Mouse (Mus musculus): ENCODE data around the gene Acsbg1.
"Not testable (repeated sequence)": the region's sequence is repeated elsewhere in the genome, so short reads cannot be mapped to it uniquely, and the experiment has no call there.

Gene Acsbg1

DNA sequence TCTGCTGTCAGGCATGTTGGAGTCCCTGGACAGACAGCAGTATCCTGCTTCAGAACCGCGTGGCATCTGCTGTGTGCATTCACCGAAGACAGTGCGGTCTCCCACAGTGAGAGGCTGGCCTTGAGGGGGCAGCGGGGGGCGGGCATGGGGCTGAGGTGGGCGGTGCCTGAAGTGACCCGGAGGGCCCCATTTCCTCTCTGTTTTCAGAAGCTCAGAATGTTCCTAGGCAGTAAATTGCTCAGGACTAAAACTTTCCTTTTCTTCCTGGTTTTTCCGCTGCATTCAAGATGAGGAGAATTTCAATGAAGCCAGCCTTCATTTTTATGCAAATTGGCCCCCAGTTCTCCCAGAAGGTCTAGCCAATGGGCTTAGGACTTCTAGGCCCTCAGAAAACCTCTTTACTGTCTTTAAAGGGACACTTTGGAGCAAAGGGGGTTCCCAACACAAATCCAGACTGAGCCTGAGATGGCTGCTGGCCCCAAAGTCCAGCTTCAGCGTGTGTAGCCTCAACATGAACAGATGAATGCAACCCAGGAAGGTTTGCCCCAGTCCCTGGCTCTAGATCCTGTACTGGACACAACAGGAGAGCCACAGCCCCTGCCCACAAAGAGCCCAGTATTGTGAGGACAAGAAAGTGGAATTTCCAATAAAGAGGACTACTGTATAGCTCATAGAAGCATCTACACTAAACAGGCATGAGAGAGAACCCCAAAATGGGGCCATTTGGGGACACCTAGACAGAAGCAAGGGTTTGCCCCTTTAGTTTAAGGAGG lies at the start of gene Acsbg1:
Gene Acsbg1, minus strand, starts transcription at position 266 of the 773 bp plus-strand sequence.
- DNase-seq (ENCODE audit: low spot score) = peak; percentile 13

DNA sequence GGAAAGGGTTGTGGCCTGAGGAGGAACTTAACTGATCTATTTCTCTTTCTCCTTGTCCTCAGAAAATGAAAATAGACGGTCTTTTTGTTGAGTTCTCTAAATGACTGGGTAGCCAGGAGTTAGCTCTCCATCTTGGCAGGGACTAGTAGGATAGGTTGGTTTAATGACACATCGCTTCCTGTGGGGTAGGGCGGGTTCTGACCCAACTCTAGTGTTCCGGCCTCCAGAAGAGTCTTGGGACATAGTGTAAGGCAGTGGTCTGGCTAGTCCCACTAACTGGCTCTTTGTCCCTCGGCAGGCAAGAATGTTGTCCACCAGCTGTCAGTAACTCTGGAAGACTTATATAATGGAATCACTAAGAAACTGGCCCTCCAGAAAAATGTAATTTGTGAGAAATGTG lies 46.4 kb upstream of the Acsbg1 start:
- DNase-seq (ENCODE audit: low spot score) = no peak

- DNase-seq (ENCODE audit: low spot score) = no peak
Measured at GRCm38 (mm10) chr9:54707288-54707999, 45.8 kb upstream of the Acsbg1 start.

GRCm38 (mm10) chr9:54705561-54705960 lies 43.9 kb upstream of the Acsbg1 start:
- no peak for DNase-seq (ENCODE audit: low spot score)

DNA sequence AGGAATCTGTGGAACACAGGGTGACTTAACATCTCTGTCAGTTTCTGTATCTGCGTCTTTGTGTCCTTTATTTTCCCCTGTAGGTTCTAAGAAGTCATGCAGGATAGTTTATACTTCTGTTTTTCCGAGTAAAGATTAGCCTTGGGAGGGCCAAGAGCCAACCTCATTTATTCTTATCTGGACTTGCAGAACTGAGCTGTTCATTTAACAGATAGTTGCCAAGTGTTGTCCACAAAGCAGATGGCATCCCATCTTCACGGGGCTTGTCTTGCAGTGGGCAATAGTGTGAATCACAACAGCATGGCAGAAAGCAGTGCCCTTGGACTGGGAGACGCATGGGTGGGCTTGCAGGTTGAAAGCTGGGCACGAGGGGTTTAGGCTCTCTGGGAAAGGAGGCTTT lies 42.7 kb upstream of the Acsbg1 start:
- no peak for DNase-seq (ENCODE audit: low spot score)

DNA sequence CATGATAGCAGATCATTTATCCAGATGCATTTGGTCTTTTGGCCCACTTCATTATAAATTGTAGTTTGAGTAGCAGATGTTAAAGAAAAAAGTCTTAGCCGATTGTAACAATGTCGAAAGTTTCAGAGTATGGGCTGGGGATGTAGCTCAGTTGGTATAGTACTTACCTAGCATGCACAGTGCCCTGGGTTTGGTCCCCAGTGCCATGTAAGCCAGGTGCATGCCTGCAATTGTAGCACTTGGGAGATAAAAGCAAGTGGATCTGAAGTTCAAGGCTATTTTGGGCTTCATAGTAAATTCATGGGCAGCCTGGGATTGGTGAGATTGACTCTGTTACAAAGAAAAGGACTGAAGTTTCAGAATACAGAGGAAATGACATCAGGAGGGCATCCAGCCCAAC lies 40.9 kb upstream of the Acsbg1 start:
- no peak for DNase-seq (ENCODE audit: low spot score)

DNA sequence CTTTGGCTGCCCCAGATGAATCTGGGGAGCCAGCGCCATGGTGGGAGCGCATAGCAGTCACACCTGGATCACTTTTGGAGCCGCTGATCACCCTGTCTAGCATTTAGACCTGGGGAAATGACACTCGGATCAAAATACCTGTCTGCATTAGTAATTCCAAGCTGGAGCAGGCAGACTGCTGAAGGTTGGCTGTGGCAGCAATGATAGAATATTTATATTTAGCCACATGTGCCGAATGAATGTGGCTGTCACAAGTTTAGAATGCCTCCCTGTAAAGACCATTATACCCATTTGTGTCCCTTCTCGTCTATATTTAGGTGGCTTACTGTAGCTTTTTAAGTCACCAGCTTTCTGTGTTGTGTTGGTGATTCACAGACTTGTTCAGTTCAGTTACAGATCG lies 39.1 kb upstream of the Acsbg1 start:
- no peak for DNase-seq (ENCODE audit: low spot score)

DNA sequence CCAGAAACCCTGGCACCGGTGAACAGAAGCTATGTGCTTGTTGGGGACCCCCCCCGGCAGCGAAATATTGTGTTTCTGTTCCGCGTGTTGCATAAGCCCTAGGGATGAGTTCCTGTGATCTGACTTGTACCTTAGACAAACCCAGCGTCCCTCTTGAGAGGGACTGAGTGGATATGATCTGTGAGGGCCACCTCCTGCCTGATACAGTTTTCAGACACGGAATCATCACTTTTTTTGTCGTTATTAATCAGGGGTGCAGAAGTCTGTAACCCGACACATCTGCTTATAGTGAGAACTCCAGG lies 38.5 kb upstream of the Acsbg1 start:
- no peak for DNase-seq (ENCODE audit: low spot score)

- peak; percentile 47 for DNase-seq (ENCODE audit: low spot score)
Measured at GRCm38 (mm10) chr9:54699345-54700173, 37.9 kb upstream of the Acsbg1 start.

DNA sequence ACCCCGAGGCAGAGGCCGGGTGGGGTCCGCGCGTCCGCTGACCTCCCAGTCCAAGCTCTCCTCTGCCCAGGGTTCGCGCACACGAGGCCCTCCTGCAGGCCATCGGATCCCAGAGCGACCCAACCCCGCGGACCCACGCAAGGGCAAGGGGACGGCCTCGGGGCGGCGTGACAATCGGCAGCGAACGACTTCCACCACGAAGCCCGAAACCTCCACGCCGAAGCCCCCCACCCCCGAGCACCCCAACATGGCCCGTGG lies 37.3 kb upstream of the Acsbg1 start:
- DNase-seq (ENCODE audit: low spot score) = peak; percentile 11

DNA sequence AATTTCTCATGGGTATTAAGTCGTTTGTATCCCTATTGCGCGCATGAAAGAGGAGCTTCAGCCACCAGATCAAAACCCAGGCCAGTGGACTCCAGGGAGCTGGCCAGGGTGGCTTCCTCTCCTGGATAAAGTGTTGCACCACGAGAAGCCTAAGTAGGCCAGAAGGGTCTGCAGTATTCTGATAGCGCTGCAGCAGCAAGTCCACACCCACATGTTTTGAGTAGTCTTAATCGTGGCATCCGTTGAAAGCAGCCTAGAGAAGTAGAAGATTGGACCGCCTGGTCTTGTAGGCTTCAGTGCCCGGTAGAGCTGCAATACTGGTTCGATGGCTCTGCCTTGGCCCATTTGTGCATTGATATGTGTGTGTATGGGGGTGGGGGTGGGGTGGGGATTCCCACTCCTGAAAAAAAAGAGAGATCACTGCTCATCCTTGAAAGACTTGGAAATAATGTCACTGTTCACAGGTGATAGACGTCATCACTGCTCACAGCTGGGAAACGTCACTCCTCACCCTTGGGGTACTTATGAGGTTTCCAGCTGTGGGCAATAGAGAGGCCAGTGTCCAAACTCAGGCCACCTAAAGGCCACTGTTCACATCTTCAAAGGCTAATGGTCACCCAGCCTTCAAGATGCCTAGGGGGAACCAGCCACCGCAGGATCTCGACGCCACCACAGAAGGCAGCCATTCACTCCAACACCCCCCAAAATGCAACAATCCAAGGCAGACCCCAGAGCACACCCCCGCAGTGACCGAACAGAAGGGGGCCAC lies 36.8 kb upstream of the Acsbg1 start, which contains the start of gene Dnaja4:
Gene Dnaja4, plus strand, starts transcription at position 556 of the 769 bp plus-strand sequence.
- peak; percentile 8 for DNase-seq (ENCODE audit: low spot score)

GRCm38 (mm10) chr9:54691241-54691805 lies 29.7 kb upstream of the Acsbg1 start:
- peak; percentile 54 for DNase-seq (ENCODE audit: low spot score)

GRCm38 (mm10) chr9:54690697-54691096 lies 29.0 kb upstream of the Acsbg1 start:
- not testable (repeated sequence) for DNase-seq (ENCODE audit: low spot score)

- no peak for DNase-seq (ENCODE audit: low spot score)
Measured at GRCm38 (mm10) chr9:54689446-54689845, 27.8 kb upstream of the Acsbg1 start.

GRCm38 (mm10) chr9:54687246-54688236 lies 25.9 kb upstream of the Acsbg1 start:
- no peak for DNase-seq (ENCODE audit: low spot score)

DNA sequence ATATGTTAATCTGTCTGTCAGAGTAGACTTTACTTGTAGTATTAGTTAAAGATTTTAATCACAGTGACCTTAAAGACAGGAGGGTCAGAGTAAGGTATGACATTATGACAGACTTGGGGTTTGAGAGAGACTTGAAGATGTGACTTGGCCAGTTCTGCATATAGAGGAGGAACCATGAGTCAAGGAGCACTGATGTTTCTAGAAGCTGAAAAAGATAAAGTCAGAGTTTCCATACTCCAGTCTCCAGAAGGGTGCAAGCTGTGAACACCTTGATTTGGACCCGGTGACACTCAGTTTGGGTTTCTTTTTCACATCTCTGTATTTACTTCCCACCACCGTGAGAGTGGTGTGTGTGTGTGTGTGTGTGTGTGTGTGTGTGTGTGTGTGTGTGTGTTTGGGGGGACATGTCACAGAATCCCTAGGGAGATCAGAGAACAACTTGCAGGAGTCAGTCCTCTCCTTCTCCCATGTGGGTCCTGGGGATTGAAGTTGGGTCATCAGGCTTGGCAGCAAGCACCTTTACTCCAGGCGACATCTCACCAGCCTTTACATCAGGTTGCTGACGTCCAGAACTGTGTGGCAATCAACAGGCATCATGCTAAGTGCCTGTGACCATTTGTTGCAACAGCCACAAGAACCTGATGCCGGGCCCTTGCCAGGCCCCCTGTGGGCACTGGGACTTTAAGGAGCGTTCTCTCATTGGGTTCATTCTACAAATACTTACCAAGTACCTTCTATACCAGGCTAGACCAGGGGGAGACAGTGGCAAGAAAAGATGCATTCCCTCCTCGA lies 22.3 kb upstream of the Acsbg1 start:
- no peak for DNase-seq (ENCODE audit: low spot score)

DNA sequence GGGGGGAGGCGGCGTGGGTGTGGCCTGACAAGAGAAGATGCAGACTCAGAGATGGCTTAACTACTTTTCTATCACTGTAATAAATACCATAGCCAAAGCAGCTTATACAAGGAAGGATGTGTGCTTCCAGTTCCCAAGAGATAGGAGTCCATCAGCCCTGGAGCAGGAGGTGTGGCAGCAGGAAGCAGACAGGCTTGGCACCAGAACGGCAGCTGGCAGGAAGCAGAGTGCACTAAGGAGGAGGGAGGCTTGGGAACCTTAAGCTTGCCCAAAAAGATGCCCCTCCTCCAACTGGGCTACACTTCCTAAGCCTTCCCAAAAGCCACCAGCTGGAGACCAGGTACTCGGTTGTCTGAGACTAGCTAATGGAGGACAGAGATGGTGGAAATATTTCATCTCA lies 21.2 kb upstream of the Acsbg1 start:
- no peak for DNase-seq (ENCODE audit: low spot score)

GRCm38 (mm10) chr9:54676531-54676986 lies 14.9 kb upstream of the Acsbg1 start:
- peak; percentile 90 for DNase-seq (ENCODE audit: low spot score)

- DNase-seq (ENCODE audit: low spot score) = no peak
Measured at GRCm38 (mm10) chr9:54673887-54674286, 12.2 kb upstream of the Acsbg1 start.

- DNase-seq (ENCODE audit: low spot score) = no peak
Measured at GRCm38 (mm10) chr9:54671962-54672361, 10.3 kb upstream of the Acsbg1 start.

Measured in embryo, embryonic 10 days (tissue).